Mouse (Mus musculus) kidney, postnatal 0 days (tissue): Measurements from ENCODE around the gene Mtx1. TPM values are rescaled to one million over a fixed set of nuclear protein-coding genes. Genes with fewer than 3 reads are reported as not detected.

Source experiments
- ATAC-seq: fragments of 200-750 bp; cut with Nextera tagmentation; replicated peaks from 2 replicates; pipeline ENCODE4 v1.8.0; 2017; ENCODE audit warnings: low read depth, moderate number of reproducible peaks, moderate TSS enrichment, moderate library complexity; ENCODE audit not compliant: low FRiP score
- DNase-seq: peaks from one replicate; pipeline ENCODE4 v3.0.0-alpha.2; 2016; ENCODE audit warnings: low spot score
- H3K27ac ChIP-seq: fragments of 300-500 bp; sonication (generic); 2 replicates; pipeline ENCODE4 v1.5.1; 2014; ENCODE audit warnings: mild to moderate bottlenecking
- H3K27me3 ChIP-seq: fragments of 300-500 bp; sonication (generic); 2 replicates; pipeline ENCODE4 v1.6.1; 2014; ENCODE audit warnings: low read length, mixed read lengths; ENCODE audit not compliant: insufficient read depth
- H3K36me3 ChIP-seq: fragments of 300-500 bp; sonication (generic); 2 replicates; pipeline ENCODE4 v1.6.1; 2014; ENCODE audit warnings: low read length, mixed read lengths; ENCODE audit not compliant: insufficient read depth
- H3K4me1 ChIP-seq: fragments of 300-500 bp; sonication (generic); replicated peaks from 2 replicates; pipeline ENCODE4 v1.6.1; 2014; ENCODE audit warnings: antibody characterized with exemption, low read length, mixed read lengths; ENCODE audit not compliant: insufficient read depth
- H3K4me2 ChIP-seq: fragments of 300-500 bp; sonication (generic); 2 replicates; pipeline ENCODE4 v1.6.1; 2014; ENCODE audit warnings: mild to moderate bottlenecking, low read length, moderate library complexity, mixed read lengths
- H3K4me3 ChIP-seq: fragments of 300-500 bp; sonication (generic); replicated peaks from 2 replicates; pipeline ENCODE4 v1.5.1; 2014; ENCODE audit warnings: low read depth, low read length
- H3K9ac ChIP-seq: fragments of 300-500 bp; sonication (generic); 2 replicates; pipeline ENCODE4 v1.6.1; 2014; ENCODE audit warnings: low read depth, low read length
- H3K9me3 ChIP-seq: fragments of 300-500 bp; sonication (generic); replicated peaks from 2 replicates; pipeline ENCODE4 v1.6.1; 2016; ENCODE audit warnings: low read length, inconsistent platforms, mixed read lengths
- CTCF ChIP-seq: IDR thresholded peaks from 2 replicates; pipeline ENCODE4 v1.5.1; 2016; ENCODE audit warnings: antibody characterized with exemption, low read depth, mild to moderate bottlenecking, moderate library complexity
- WGBS: fragments of 180-500 bp; shearing (Covaris S2); extraction: QIAGEN DNeasy Blood & Tissue Kit; methylation state at CpG from one replicate; pipeline ENCODE4 v1.1.7; 2014; 5-methylcytosine and 5-hydroxymethylcytosine counted together
- polyA plus RNA-seq: library from polyadenylated mRNA; unstranded; fragments of >200 nt; fragmentation: Nextera tagmentation; extraction: Ambion mirVana; gene quantifications from 2 replicates; pipeline ENCODE4 v1.2.1, GENCODE M21; 2015

Mtx1 gene
- polyA plus RNA-seq, 1 experiment from 2014 or later: 200 TPM

DNA sequence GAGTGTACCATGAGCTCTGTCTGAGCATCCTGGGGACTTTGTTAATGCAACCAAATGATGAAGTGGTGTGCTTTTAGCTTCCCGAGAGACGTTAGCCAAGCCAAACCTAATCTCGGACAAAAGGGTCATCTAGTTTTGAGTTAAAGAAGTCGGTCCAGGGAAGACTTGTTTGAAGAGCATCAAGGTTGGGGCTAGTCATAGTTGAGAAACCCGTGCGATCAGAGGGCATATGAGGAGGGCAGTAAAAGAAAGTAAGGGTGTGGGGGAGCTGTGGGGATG lies 48.8 kb downstream of the Mtx1 start:
- Histone ChIP-seq H3K4me3 (peak overlapping the region; percentile 68), H3K27ac (peak overlapping the region; percentile 82), H3K4me1 (0 out of 2 replicates have a peak, but pooled peaks cover 3% of the 10 kb centered on the region), H3K9me3 (no peaks in the 10 kb centered on the region), H3K4me2 (peak overlapping the region; percentile 79), H3K36me3 (peaks cover 53% of the 10 kb centered on the region), H3K27me3 (no peaks in the 10 kb centered on the region), H3K9ac (peak overlapping the region; percentile 76)
- no peak for TF ChIP-seq CTCF
- ATAC-seq (no peak), DNase-seq (no peak)
- WGBS: 3% methylated on average over 6 of the region's 6 CpGs

- no peaks in the 10 kb centered on the region for H3K27me3 ChIP-seq
- H3K4me2 ChIP-seq: peak within 1 kb of the TSS; percentile 79
- peak; percentile 94 for ATAC-seq
- DNase-seq: peak; percentile 97
- H3K9me3 ChIP-seq: no peaks in the 10 kb centered on the region
- H3K36me3 ChIP-seq: peaks cover 58% of the 10 kb centered on the region
- H3K4me1 ChIP-seq: 0 out of 2 replicates have a peak, but pooled peaks cover 3% of the 10 kb centered on the region
- H3K27ac ChIP-seq: peak within 1 kb of the TSS; percentile 82
- H3K9ac ChIP-seq: peak within 1 kb of the TSS; percentile 76
- peak within 1 kb of the TSS; percentile 68 for H3K4me3 ChIP-seq
- TF ChIP-seq CTCF: no peak
- WGBS: under 1% methylated on average over 43 of the region's 43 CpGs
These were observed 49.4 kb downstream of the Mtx1 start, which contains the start of gene Scamp3 for GRCm38 (mm10) chr3:89177242-89178106. Scamp3 (plus strand) TSS chr3:89177473.

GRCm38 (mm10) chr3:89176421-89176820 lies 50.5 kb downstream of the Mtx1 start:
- Histone ChIP-seq H3K9ac (no peak overlapping the region), H3K27me3 (no peaks in the 10 kb centered on the region), H3K36me3 (peaks cover 58% of the 10 kb centered on the region), H3K4me1 (0 out of 2 replicates have a peak, but pooled peaks cover 3% of the 10 kb centered on the region), H3K4me2 (no peak overlapping the region), H3K27ac (no peak overlapping the region), H3K4me3 (no peak overlapping the region), H3K9me3 (no peaks in the 10 kb centered on the region)
- ATAC-seq (no peak), DNase-seq (no peak)
- no peak for TF ChIP-seq CTCF
- 80% methylated on average over 7 of the region's 7 CpGs for WGBS

DNA sequence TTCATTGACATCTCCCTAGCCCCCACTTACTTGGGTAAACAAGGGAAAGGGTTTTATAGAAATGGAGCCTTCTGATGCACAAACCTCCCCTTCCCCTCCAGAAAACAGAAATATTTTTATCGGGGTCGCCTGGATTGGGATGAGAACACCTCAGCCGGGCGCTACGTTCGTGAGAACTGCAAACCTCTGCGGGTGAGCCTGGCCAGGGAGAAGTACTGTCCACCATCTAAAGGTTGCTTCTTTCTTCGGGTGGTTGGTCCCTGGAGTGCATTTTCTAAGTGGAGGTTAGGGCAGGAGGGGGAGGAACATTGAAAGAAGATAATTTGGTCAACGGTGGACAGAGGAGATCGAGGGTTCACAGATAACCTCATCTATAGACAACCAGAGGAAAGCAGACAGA lies 51.3 kb downstream of the Mtx1 start:
- DNase-seq (no peak), ATAC-seq (no peak)
- Histone ChIP-seq H3K9ac (no peak overlapping the region), H3K4me1 (0 out of 2 replicates have a peak, but pooled peaks cover 3% of the 10 kb centered on the region), H3K27ac (no peak overlapping the region), H3K4me3 (no peak overlapping the region), H3K27me3 (no peaks in the 10 kb centered on the region), H3K9me3 (no peaks in the 10 kb centered on the region), H3K4me2 (no peak overlapping the region), H3K36me3 (peaks cover 58% of the 10 kb centered on the region)
- WGBS: 90% methylated on average over 10 of the region's 10 CpGs
- no peak for TF ChIP-seq CTCF

DNA sequence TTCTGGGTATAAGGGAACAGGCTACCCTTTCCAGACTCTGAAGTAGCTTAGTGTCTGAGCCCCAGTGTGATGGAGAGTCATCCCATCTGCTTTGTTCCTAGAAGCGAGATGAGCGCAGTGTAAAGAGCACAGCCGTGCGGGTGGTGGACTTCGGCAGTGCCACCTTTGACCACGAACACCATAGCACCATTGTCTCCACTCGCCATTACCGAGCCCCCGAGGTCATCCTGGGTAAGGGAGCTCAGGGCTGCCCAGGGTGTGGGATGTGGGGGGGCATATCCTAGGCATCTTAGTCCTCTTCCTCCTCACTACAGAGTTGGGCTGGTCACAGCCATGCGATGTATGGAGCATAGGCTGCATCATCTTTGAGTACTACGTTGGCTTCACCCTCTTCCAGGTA lies 52.0 kb downstream of the Mtx1 start:
- Histone ChIP-seq H3K36me3 (peaks cover 59% of the 10 kb centered on the region), H3K4me1 (0 out of 2 replicates have a peak, but pooled peaks cover 3% of the 10 kb centered on the region), H3K4me3 (no peak overlapping the region), H3K4me2 (no peak overlapping the region), H3K9ac (no peak overlapping the region), H3K27ac (no peak overlapping the region), H3K9me3 (no peaks in the 10 kb centered on the region), H3K27me3 (no peaks in the 10 kb centered on the region)
- ATAC-seq: no peak
- no peak for TF ChIP-seq CTCF
- 96% methylated on average over 11 of the region's 11 CpGs for WGBS
- no peak for DNase-seq

GRCm38 (mm10) chr3:89166945-89167344 lies 59.9 kb downstream of the Mtx1 start:
- no peak for ATAC-seq
- Histone ChIP-seq H3K27me3 (no peaks in the 10 kb centered on the region), H3K9ac (no peak overlapping the region), H3K4me3 (no peak overlapping the region), H3K36me3 (peaks cover 28% of the 10 kb centered on the region), H3K9me3 (no peaks in the 10 kb centered on the region), H3K4me2 (no peak overlapping the region), H3K27ac (no peak overlapping the region), H3K4me1 (peaks cover 13% of the 10 kb centered on the region)
- no peak for TF ChIP-seq CTCF
- no peak for DNase-seq
- WGBS: 79% methylated on average over 19 of the region's 19 CpGs
